Mouse (Mus musculus) CD4-positive helper T cell, adult 2 months (primary cell): ENCODE data around the gene Polr3b.

Experiments
- DNase-seq: peaks from one replicate; pipeline ENCODE4 v3.0.0-alpha.2; 2012; ENCODE audit warnings: low read depth, missing footprints, low spot score

Gene Polr3b

GRCm38 (mm10) chr10:84610783-84611182, 11.3 kb upstream of the Polr3b start:
- DNase-seq = no peak

- no peak for DNase-seq
These were observed 10.4 kb upstream of the Polr3b start for GRCm38 (mm10) chr10:84611664-84612063.

GRCm38 (mm10) chr10:84612281-84612680, 9.8 kb upstream of the Polr3b start:
- no peak for DNase-seq

- no peak for DNase-seq
These were observed 8.7 kb upstream of the Polr3b start for GRCm38 (mm10) chr10:84613366-84613765.

GRCm38 (mm10) chr10:84615076-84615475, 7.0 kb upstream of the Polr3b start:
- DNase-seq = no peak

GRCm38 (mm10) chr10:84631182-84631581, 9.1 kb downstream of the Polr3b start:
- DNase-seq = peak; percentile 52

GRCm38 (mm10) chr10:84632005-84632404, 9.9 kb downstream of the Polr3b start:
- DNase-seq = peak; percentile 41

- DNase-seq = no peak
These were observed 14.6 kb downstream of the Polr3b start for GRCm38 (mm10) chr10:84636656-84637055.

GRCm38 (mm10) chr10:84638382-84638781, 16.3 kb downstream of the Polr3b start:
- no peak for DNase-seq

- no peak for DNase-seq
These were observed 17.6 kb downstream of the Polr3b start for GRCm38 (mm10) chr10:84639525-84640287.

- DNase-seq = no peak
These were observed 18.8 kb downstream of the Polr3b start for GRCm38 (mm10) chr10:84640861-84641260.

GRCm38 (mm10) chr10:84641576-84641975, 19.5 kb downstream of the Polr3b start:
- DNase-seq = no peak

GRCm38 (mm10) chr10:84645940-84646339, 23.8 kb downstream of the Polr3b start:
- DNase-seq = no peak

- DNase-seq = peak; percentile 39
These were observed 24.5 kb downstream of the Polr3b start for GRCm38 (mm10) chr10:84646506-84647102.

- no peak for DNase-seq
These were observed 25.2 kb downstream of the Polr3b start for GRCm38 (mm10) chr10:84647264-84647663.

- DNase-seq = no peak
These were observed 26.8 kb downstream of the Polr3b start for GRCm38 (mm10) chr10:84648911-84649310.

- no peak for DNase-seq
These were observed 31.9 kb downstream of the Polr3b start for GRCm38 (mm10) chr10:84654029-84654428.

- no peak for DNase-seq
These were observed 32.6 kb downstream of the Polr3b start for GRCm38 (mm10) chr10:84654731-84655130.

GRCm38 (mm10) chr10:84656618-84657017, 34.5 kb downstream of the Polr3b start:
- DNase-seq = no peak

GRCm38 (mm10) chr10:84657437-84658087, 35.5 kb downstream of the Polr3b start:
- DNase-seq = no peak

- no peak for DNase-seq
These were observed 36.2 kb downstream of the Polr3b start for GRCm38 (mm10) chr10:84658088-84658848.

- DNase-seq = no peak
These were observed 37.2 kb downstream of the Polr3b start for GRCm38 (mm10) chr10:84659281-84659680.
